Mouse (Mus musculus) liver, embryonic 12.5 days (tissue): ENCODE results near the gene Foxp1. TPM values are rescaled to one million over a fixed set of nuclear protein-coding genes. Genes with fewer than 3 reads are reported as not detected.

Experiments
- ATAC-seq: fragments of 200-750 bp; cut with Nextera tagmentation; 2 replicates; pipeline ENCODE4 v1.8.0; 2017; ENCODE audit warnings: moderate number of reproducible peaks, mild to moderate bottlenecking, moderate library complexity
- H3K27ac ChIP-seq: fragments of 300-500 bp; sonication (generic); 2 replicates; pipeline ENCODE4 v1.5.1; 2016; ENCODE audit warnings: mild to moderate bottlenecking
- H3K27me3 ChIP-seq: fragments of 300-500 bp; sonication (generic); replicated peaks from 2 replicates; pipeline ENCODE4 v1.6.1; 2016; ENCODE audit warnings: mild to moderate bottlenecking, moderate library complexity
- H3K36me3 ChIP-seq: fragments of 300-500 bp; sonication (generic); 2 replicates; pipeline ENCODE4 v1.6.1; 2016; ENCODE audit warnings: mild to moderate bottlenecking, moderate library complexity
- H3K4me1 ChIP-seq: fragments of 300-500 bp; sonication (generic); 2 replicates; pipeline ENCODE4 v1.6.1; 2016
- H3K4me2 ChIP-seq: fragments of 300-500 bp; sonication (generic); 2 replicates; pipeline ENCODE4 v1.6.1; 2016; ENCODE audit warnings: mild to moderate bottlenecking, moderate library complexity
- H3K4me3 ChIP-seq: fragments of 300-500 bp; sonication (generic); 2 replicates; pipeline ENCODE4 v1.5.1; 2016; ENCODE audit warnings: mild to moderate bottlenecking, moderate library complexity
- H3K9ac ChIP-seq: fragments of 300-500 bp; sonication (generic); 2 replicates; pipeline ENCODE4 v1.6.1; 2016; ENCODE audit warnings: mild to moderate bottlenecking, moderate library complexity
- H3K9me3 ChIP-seq: fragments of 300-500 bp; sonication (generic); replicated peaks from 2 replicates; pipeline ENCODE4 v1.6.1; 2016; ENCODE audit warnings: mild to moderate bottlenecking, moderate library complexity
- WGBS: fragments of 180-500 bp; shearing (Covaris S2); methylation state at CpG from one replicate; pipeline ENCODE4 v1.1.7; 2016; ENCODE audit not compliant: insufficient replicate concordance; 5-methylcytosine and 5-hydroxymethylcytosine counted together
- polyA plus RNA-seq: library from polyadenylated mRNA; unstranded; fragments of >200 nt; fragmentation: Nextera tagmentation; extraction: Ambion mirVana; gene quantifications from 2 replicates; pipeline ENCODE4 v1.2.1, GENCODE M21; 2016

Gene Foxp1
- polyA plus RNA-seq, 1 experiment from 2014 or later, result 25.5 TPM

DNA sequence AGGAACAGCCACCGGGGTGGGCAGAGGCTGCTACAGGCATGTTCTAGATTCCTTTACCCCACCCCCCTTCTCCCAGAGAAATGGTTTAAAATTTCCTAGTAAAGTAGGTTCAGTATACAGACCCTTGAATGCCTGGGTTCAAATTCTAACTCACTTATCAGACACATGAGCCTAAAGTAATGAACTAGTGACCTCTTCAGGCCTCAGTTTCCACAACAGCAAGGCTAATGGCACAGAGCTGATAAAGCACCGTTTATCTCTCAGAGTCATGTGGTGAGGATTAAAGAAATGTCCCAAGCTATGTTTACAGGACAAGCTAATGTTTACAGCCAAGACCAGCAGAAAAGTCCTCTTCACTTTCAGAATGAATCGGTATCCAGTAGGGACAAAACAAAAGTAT is 29.6 kb downstream of the Foxp1 start:
- H3K27me3 ChIP-seq, result no peaks in the 10 kb centered on the region
- peaks cover 68% of the 10 kb centered on the region for H3K4me1 ChIP-seq
- H3K4me2 ChIP-seq, result no peak overlapping the region
- H3K4me3 ChIP-seq, result no peak overlapping the region
- H3K9me3 ChIP-seq, result no peaks in the 10 kb centered on the region
- H3K27ac ChIP-seq, result no peak overlapping the region
- 20% methylated on average over 3 of the region's 3 CpGs for WGBS
- H3K9ac ChIP-seq, result no peak overlapping the region
- H3K36me3 ChIP-seq, result no peaks in the 10 kb centered on the region
- ATAC-seq, result peak; percentile 66

DNA sequence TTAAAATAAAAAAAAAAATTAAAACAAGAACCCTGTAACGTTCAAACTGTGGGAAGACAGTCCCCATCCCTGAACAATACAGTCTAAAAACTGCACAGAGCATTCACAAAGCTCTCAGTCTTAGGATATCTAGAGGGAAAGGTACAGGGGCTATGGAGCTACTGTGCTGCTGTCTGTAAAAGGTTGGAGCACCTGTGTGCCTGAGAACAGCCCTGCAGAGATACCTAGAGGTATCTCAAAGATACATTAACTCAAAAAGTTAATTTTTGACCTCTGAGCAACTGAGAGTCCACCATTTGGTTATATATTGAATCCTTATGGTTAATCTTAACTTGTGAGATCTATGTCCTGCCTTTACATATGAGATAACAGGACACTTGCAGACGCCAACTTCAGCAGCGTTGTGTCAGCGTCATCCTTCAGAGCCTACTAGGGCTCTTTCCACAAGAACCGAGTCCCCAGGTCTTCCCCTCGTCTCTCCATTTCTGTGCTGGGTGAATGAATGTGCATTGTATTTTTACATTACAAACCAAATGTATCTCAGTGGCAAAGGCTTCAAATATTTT is 30.5 kb downstream of the Foxp1 start:
- H3K9ac ChIP-seq, result no peak overlapping the region
- WGBS, result 67% methylated on average over 6 of the region's 6 CpGs
- no peak overlapping the region for H3K4me3 ChIP-seq
- H3K9me3 ChIP-seq, result no peaks in the 10 kb centered on the region
- peaks cover 62% of the 10 kb centered on the region for H3K4me1 ChIP-seq
- no peak overlapping the region for H3K27ac ChIP-seq
- H3K4me2 ChIP-seq, result no peak overlapping the region
- no peaks in the 10 kb centered on the region for H3K36me3 ChIP-seq
- ATAC-seq, result no peak
- no peaks in the 10 kb centered on the region for H3K27me3 ChIP-seq

DNA sequence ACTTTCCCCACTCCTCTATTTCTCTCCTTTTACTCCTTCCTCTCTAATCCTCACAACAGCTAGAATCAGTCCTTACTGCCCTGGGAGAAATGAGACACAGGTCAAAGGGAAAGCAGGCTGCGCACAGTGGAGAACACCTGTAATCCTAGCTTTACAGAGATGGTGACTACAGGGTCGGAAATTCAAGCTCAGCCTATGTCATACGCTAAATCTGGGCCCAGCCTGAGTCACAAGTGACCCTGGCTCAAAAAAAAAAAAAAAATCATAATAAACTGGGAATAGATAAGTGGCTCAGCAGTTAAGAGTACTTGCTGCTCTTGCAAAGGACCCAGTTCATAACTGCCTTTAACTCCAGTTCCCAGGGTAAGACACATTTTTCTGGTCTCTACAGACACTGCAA is 31.4 kb downstream of the Foxp1 start:
- no peak for ATAC-seq
- Histone ChIP-seq H3K4me2 (no peak overlapping the region), H3K27ac (no peak overlapping the region)

DNA sequence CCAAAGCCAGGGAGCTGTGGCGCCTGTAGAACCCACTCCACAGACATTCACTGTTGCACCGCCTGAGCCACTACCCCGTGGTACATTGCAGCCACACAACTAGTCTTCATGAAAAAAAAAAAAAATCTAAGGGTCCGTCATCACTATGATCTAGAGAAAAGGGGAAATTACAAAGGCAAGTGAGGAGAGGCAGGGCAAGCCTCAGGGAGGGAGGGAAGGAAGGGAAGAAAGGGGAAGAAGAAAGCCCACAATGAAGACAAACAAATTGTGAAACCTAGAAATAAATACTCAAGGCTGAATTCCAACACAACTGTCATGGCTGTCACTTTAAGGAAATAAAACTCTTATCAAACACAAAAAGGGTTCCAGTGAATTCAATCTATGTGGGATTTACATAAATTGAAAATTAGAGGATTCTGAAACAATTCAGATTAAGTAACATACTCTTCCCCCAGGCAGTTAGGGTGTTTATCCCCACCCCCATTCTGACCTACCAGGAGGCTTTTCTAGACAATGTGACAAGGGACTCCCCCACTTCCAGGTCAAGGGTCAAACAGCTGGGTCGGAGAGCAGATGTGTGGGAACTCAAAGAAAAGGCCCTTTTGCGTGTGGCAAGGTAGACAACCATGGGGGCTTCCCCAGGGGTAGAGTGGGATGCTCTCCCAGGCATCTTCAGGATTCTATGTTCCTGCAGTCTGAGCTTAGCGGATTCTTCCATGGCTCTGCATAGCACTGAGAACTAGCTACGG is 32.4 kb downstream of the Foxp1 start:
- no peak overlapping the region for H3K4me2 ChIP-seq
- H3K4me3 ChIP-seq, result no peak overlapping the region
- H3K36me3 ChIP-seq, result no peaks in the 10 kb centered on the region
- H3K4me1 ChIP-seq, result peaks cover 57% of the 10 kb centered on the region
- no peak overlapping the region for H3K27ac ChIP-seq
- H3K9me3 ChIP-seq, result no peaks in the 10 kb centered on the region
- ATAC-seq, result no peak
- 47% methylated on average over 8 of the region's 8 CpGs for WGBS
- H3K9ac ChIP-seq, result no peak overlapping the region
- no peaks in the 10 kb centered on the region for H3K27me3 ChIP-seq

More for the DNA sequence above, 31.4 kb downstream of the Foxp1 start:
- Histone ChIP-seq H3K4me3 (no peak overlapping the region), H3K9ac (no peak overlapping the region), H3K4me1 (peaks cover 54% of the 10 kb centered on the region), H3K9me3 (no peaks in the 10 kb centered on the region), H3K27me3 (no peaks in the 10 kb centered on the region), H3K36me3 (no peaks in the 10 kb centered on the region)
- 73% methylated on average over 3 of the region's 3 CpGs for WGBS

DNA sequence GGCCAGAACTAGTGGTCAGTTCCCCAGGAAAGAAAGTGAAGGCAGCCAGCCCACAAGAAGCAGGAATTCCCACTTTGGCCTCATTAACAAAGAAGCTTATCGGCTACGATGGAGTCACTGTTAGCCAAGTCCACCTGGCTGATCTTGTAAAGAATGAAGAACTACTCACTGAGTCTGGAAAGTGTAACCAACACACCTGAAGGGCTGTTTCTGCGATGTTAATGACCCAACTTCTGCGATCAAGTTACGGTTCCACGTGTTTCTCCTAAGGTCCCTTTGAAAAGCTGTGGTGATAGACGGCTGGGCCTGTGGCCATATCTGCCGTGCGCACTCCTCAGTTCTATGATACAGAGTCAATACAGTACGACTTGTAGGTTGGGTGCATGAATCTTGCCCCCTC is 33.1 kb downstream of the Foxp1 start:
- Histone ChIP-seq H3K36me3 (no peaks in the 10 kb centered on the region), H3K4me1 (peaks cover 61% of the 10 kb centered on the region), H3K4me2 (no peak overlapping the region), H3K9me3 (no peaks in the 10 kb centered on the region), H3K27ac (no peak overlapping the region), H3K27me3 (no peaks in the 10 kb centered on the region), H3K4me3 (no peak overlapping the region), H3K9ac (no peak overlapping the region)
- 62% methylated on average over 10 of the region's 10 CpGs for WGBS
- no peak for ATAC-seq

DNA sequence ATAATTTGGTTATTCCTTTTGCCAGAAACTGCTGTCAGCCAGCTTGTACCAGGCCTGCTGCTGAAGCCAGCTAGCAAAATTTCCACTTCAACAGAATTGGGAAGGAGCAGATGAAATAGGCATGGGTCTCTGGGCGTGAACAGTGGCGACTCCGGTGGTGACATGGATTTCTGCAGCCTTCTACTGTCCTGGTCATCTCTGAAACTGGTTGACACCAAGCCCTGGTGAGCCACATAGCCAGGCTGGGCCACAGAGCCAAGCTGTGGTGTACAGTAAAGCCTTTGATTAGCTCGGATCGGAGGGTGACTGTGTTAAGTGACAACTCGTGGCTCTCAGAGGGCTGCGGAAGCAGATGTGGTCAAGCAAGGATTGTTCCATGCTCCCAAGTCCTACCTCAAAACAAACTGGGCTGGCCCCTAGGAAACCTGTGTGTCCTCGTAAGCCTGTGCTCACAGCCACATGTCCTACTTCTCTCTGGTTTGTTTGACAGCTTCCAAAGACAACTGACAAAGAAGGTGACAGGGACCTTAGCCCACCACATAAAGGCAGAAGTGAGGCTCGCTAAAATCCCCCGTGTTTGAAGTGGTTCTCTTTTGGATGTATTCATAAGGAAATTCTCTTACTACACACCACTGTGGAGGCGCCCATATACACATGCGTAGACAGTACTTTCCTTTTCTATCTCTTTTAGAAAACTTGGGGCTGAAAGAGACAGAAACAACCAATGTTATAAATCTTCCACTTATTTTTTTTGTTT is 36.5 kb downstream of the Foxp1 start:
- Histone ChIP-seq H3K9me3 (no peaks in the 10 kb centered on the region), H3K27me3 (no peaks in the 10 kb centered on the region), H3K27ac (peak overlapping the region; percentile 75; the same call in 1 of the 2 replicates), H3K9ac (no peak overlapping the region), H3K4me3 (no peak overlapping the region), H3K36me3 (no peaks in the 10 kb centered on the region), H3K4me2 (no peak overlapping the region), H3K4me1 (peaks cover 37% of the 10 kb centered on the region)
- 54% methylated on average over 12 of the region's 12 CpGs for WGBS
- 0 out of 2 replicates have a peak, but pooled peaks have one; percentile 13 for ATAC-seq

DNA sequence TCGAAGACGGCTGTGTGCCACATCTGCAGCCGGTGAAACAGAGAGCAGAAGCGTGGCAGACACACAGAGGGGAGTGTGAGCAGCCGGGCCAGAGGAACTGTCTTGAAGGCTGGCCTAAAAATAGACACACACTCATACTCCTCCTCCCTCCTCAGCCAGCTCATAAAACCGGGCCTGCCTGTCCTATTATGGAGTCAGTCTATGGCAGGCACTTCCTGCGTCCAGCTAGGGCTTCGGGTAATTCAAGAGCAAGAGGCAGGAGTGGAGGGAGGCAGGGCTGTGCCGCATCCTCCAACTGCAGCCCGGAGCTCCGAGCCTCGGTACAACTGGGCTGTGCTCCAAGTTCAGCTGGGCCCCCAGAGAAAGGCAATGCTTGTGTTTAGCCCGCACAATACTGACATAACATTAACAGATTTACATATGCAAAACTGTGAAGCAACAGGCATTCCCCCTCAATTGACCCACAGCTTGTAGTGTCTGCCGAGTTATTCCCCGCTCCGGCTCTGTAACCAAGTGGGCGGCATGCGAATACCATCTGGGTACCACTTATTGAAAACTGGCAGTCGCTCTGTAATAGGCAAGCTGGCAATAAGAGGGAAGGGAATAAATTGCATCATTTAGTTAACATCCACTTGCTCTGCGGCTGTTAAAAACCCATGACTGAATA is 37.2 kb downstream of the Foxp1 start:
- 38% methylated on average over 20 of the region's 20 CpGs for WGBS
- H3K9ac ChIP-seq, result no peak overlapping the region
- no peak overlapping the region for H3K4me3 ChIP-seq
- no peaks in the 10 kb centered on the region for H3K27me3 ChIP-seq
- no peaks in the 10 kb centered on the region; the same call in 1 of the 2 replicates for H3K9me3 ChIP-seq
- ATAC-seq, result peak; percentile 74
- peak overlapping the region; percentile 38 for H3K4me2 ChIP-seq
- H3K4me1 ChIP-seq, result peaks cover 30% of the 10 kb centered on the region
- peak overlapping the region; percentile 75 for H3K27ac ChIP-seq
- H3K36me3 ChIP-seq, result no peaks in the 10 kb centered on the region

DNA sequence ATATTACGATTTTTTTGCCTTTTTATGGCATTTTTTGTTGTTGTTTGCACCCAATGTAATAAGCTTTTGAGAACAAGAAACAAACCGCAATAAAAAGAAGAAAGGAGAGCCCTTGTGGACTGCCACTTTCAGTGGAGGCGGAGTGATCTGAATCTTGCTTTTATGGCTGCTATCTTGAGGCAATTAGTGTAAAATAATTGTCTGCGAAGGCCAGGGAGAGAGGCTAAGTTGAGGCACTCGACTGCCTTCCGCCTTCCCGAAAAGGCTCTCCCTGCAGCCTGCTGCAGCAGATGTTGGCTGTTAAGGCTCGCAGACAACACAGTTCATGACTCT is 37.7 kb downstream of the Foxp1 start:
- H3K9me3 ChIP-seq, result no peaks in the 10 kb centered on the region; the same call in 1 of the 2 replicates
- H3K36me3 ChIP-seq, result no peaks in the 10 kb centered on the region
- H3K4me2 ChIP-seq, result peak overlapping the region; percentile 38
- ATAC-seq, result no peak
- H3K4me3 ChIP-seq, result no peak overlapping the region
- H3K27me3 ChIP-seq, result no peaks in the 10 kb centered on the region
- H3K27ac ChIP-seq, result peak overlapping the region; percentile 75
- 36% methylated on average over 8 of the region's 8 CpGs for WGBS
- peaks cover 26% of the 10 kb centered on the region for H3K4me1 ChIP-seq
- H3K9ac ChIP-seq, result no peak overlapping the region

DNA sequence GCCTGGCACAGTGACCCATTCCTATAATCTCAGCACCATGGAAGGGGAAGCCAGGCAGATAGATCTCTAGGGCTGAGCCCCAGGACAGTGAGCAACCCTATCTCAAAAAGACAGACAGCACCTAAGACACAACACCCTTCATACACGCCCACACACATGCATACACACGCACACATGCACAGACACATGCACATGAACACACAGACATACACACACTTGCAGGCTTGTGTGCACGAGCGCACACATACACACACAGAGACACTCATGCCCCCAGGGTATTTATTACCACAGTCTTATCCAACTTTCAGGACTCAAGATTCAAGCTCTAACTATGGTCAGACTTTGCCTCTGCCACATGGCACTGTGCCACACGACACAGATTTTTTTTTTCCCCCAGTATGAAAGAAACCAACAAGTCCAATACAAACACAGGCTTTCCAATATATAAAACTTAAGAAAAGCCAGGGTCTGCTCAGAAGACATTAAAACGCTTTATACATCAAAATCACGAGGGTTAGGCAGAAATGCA is 38.3 kb downstream of the Foxp1 start:
- H3K9me3 ChIP-seq, result no peaks in the 10 kb centered on the region; the same call in 1 of the 2 replicates
- no peak overlapping the region for H3K27ac ChIP-seq
- ATAC-seq, result no peak
- no peak overlapping the region for H3K4me2 ChIP-seq
- no peaks in the 10 kb centered on the region for H3K27me3 ChIP-seq
- no peak overlapping the region for H3K9ac ChIP-seq
- no peak overlapping the region for H3K4me3 ChIP-seq
- H3K4me1 ChIP-seq, result peaks cover 20% of the 10 kb centered on the region
- no peaks in the 10 kb centered on the region for H3K36me3 ChIP-seq
- WGBS, result 73% methylated on average over 7 of the region's 7 CpGs

DNA sequence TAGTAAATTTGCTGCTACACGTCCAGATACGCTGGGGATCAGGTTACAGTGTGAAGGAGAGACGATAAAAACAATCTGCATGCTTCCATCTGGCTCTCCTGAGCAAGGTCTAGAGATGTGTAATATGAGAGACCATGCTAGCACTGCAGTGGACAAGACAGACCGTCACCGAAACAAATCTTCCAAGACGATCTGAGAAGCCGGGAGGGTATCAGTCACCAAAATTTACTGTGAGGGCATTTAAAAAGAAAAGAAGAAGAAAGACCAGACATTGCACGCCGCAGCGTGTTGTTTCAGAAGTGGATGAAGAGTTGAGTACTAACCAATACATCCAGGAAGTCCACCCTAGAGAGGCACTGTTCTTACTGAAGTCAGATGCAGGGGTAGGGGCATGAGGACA is 39.0 kb downstream of the Foxp1 start:
- Histone ChIP-seq H3K4me1 (peaks cover 18% of the 10 kb centered on the region), H3K9me3 (no peaks in the 10 kb centered on the region; the same call in 1 of the 2 replicates), H3K36me3 (no peaks in the 10 kb centered on the region), H3K9ac (no peak overlapping the region), H3K4me2 (no peak overlapping the region), H3K27me3 (no peaks in the 10 kb centered on the region), H3K4me3 (no peak overlapping the region), H3K27ac (no peak overlapping the region)
- WGBS, result 80% methylated on average over 10 of the region's 10 CpGs
- ATAC-seq, result no peak

DNA sequence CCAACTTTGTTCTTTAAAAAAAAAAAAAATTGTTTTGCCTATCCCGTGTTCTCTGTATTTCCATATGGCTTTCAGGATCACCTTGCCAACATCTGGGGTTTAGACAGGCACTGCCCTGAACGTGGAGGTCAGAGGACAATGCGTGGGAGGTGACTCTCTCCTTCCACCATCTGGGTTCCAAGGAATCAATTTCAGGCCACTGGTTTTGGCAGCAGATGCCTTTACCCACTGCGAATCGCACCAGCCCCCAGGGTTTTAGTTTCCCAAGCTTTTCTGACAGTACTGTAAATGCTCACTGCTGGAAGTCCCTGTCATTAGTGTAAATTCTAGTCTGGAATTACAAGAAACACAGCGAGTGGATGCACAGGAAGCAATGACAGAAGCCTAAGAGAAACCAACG is 41.0 kb downstream of the Foxp1 start:
- WGBS, result 77% methylated on average over 7 of the region's 7 CpGs
- ATAC-seq, result no peak
- peaks cover 18% of the 10 kb centered on the region for H3K4me1 ChIP-seq
- H3K9me3 ChIP-seq, result no peaks in the 10 kb centered on the region; the same call in 1 of the 2 replicates
- H3K9ac ChIP-seq, result no peak overlapping the region
- H3K36me3 ChIP-seq, result no peaks in the 10 kb centered on the region
- no peak overlapping the region for H3K4me2 ChIP-seq
- no peak overlapping the region for H3K4me3 ChIP-seq
- H3K27me3 ChIP-seq, result no peaks in the 10 kb centered on the region
- no peak overlapping the region for H3K27ac ChIP-seq
